ENCODE assay signal across 9 mouse cellular contexts in genomic region chr8:4588165-4589000, GRCm38 (mm10). TPM values are rescaled to one million over a fixed set of nuclear protein-coding genes. Genes with fewer than 3 reads are reported as not detected.
DNase-seq lines count a peak whose midpoint lies in the region; ATAC-seq and TF ChIP-seq lines count a peak whose summit lies in the region.
"Had no signal": no experiment of that assay in that cellular context is flagged by ENCODE, and none has a peak within 500 bp of the region (broad histone marks: within the 10 kb centered on the region; RNA-seq: fewer than 3 reads in every experiment).

No protein-coding gene starts in this region.

- H3K27me3 ChIP-seq in forebrain, embryonic 13.5 days: no peaks in the 10 kb centered on the region
- no peaks in the 10 kb centered on the region for H3K27me3 ChIP-seq in hindbrain, postnatal 0 days (ENCODE audit: insufficient read depth, low read length)
- H3K27me3 ChIP-seq in midbrain, embryonic 14.5 days (ENCODE audit: control insufficient read depth, insufficient read depth, low read length): no peaks in the 10 kb centered on the region
- no peaks in the 10 kb centered on the region for H3K27me3 ChIP-seq in testis, adult 2 months (ENCODE audit: control insufficient read depth, insufficient read depth, low read length)

- no peaks in the 10 kb centered on the region for H3K9me3 ChIP-seq in forebrain, embryonic 13.5 days (replicated peaks)
- H3K9me3 ChIP-seq in hindbrain, postnatal 0 days (ENCODE audit: low read length): no peaks in the 10 kb centered on the region
- H3K9me3 ChIP-seq in midbrain, embryonic 14.5 days (ENCODE audit: control insufficient read depth, low read length): no peaks in the 10 kb centered on the region
- H3K9me3 ChIP-seq: megakaryocyte, embryonic 14.5 days had no signal

- H3K9ac ChIP-seq in forebrain, embryonic 13.5 days: no peak overlapping the region
- H3K9ac ChIP-seq in hindbrain, postnatal 0 days (replicated peaks; ENCODE audit: low read length): no peak overlapping the region
- H3K9ac ChIP-seq in midbrain, embryonic 14.5 days (replicated peaks; ENCODE audit: low read length): 0 out of 2 replicates have a peak overlapping the region, but pooled peaks have one; percentile 2

- intact Hi-C loops in left cerebral cortex, adult 2 months (cut with DNase I): loop anchor here (2.0 kb wide), 2 partner anchors 176 to 448 kb away; no protein-coding TSS in a partner anchor

- TF ChIP-seq CTCF in lung, adult 2 months (IDR thresholded peaks at IDR 0.05; ENCODE audit: insufficient read depth, low read length): peak; percentile 39
- TF ChIP-seq CTCF in hindbrain, postnatal 0 days (IDR thresholded peaks at IDR 0.05; ENCODE audit: low read depth): peak; percentile 83
- TF ChIP-seq CTCF in left cerebral cortex, adult 2 months (IDR thresholded peaks at IDR 0.05): peak; percentile 86
- 0 out of 2 replicates have a peak, but pooled peaks have one; percentile 3 for TF ChIP-seq CTCF in testis, adult 2 months (IDR thresholded peaks at IDR 0.05; ENCODE audit: control insufficient read depth, insufficient read depth, insufficient replicate concordance, low read depth, low read length)

- no peak overlapping the region; the same call in 1 of the 2 replicates for H3K27ac ChIP-seq in forebrain, embryonic 13.5 days
- H3K27ac ChIP-seq in hindbrain, postnatal 0 days: no peak overlapping the region
- H3K27ac ChIP-seq in left cerebral cortex, adult 2 months: no peak overlapping the region
- H3K27ac ChIP-seq in midbrain, embryonic 14.5 days (replicated peaks; ENCODE audit: low read depth, low read length): no peak overlapping the region
- H3K27ac ChIP-seq in testis, adult 2 months (ENCODE audit: control insufficient read depth, insufficient read depth, low read depth, low read length): no peak overlapping the region

- no peak overlapping the region for H3K4me2 ChIP-seq in forebrain, embryonic 13.5 days
- H3K4me2 ChIP-seq in hindbrain, postnatal 0 days (ENCODE audit: low read depth, low read length): no peak overlapping the region
- H3K4me2 ChIP-seq in midbrain, embryonic 14.5 days (ENCODE audit: low read length): no peak overlapping the region

- no peak overlapping the region for H3K4me3 ChIP-seq in lung, adult 2 months (replicated peaks; ENCODE audit: extremely low read depth, low read depth, low read length)
- H3K4me3 ChIP-seq in forebrain, embryonic 13.5 days: no peak overlapping the region
- H3K4me3 ChIP-seq in hindbrain, postnatal 0 days (ENCODE audit: low read length): no peak overlapping the region
- no peak overlapping the region for H3K4me3 ChIP-seq in left cerebral cortex, adult 2 months
- no peak overlapping the region for H3K4me3 ChIP-seq in midbrain, embryonic 14.5 days (replicated peaks; ENCODE audit: low read depth, low read length)
- no peak overlapping the region for H3K4me3 ChIP-seq in testis, adult 2 months (ENCODE audit: control insufficient read depth, low read depth, low read length)
- H3K4me3 ChIP-seq: megakaryocyte, embryonic 14.5 days had no signal

- ATAC-seq in forebrain, embryonic 13.5 days: peak; percentile 85
- ATAC-seq in hindbrain, postnatal 0 days: peak; percentile 83
- peak; percentile 76 for ATAC-seq in midbrain, embryonic 14.5 days (ENCODE audit: low FRiP score, low TSS enrichment)

- WGBS in lung, adult 2 months: 35% methylated on average over 9 of the region's 9 CpGs
- 35% methylated on average over 9 of the region's 9 CpGs for WGBS in forebrain, embryonic 13.5 days
- WGBS in hindbrain, postnatal 0 days: 38% methylated on average over 9 of the region's 9 CpGs
- WGBS in midbrain, embryonic 14.5 days: 39% methylated on average over 9 of the region's 9 CpGs

- no peak for TF ChIP-seq POLR2A in lung, adult 2 months (IDR thresholded peaks at IDR 0.05; ENCODE audit: borderline replicate concordance, extremely low read depth, low read depth, low read length)
- TF ChIP-seq POLR2A in testis, adult 2 months (IDR thresholded peaks at IDR 0.05; ENCODE audit: control insufficient read depth, low read depth, low read length): no peak

- DNase-seq in lung, adult 2 months: peak; percentile 15
- no peak for DNase-seq in lung, adult 18-20 months
- DNase-seq in c-Kit-positive CD71-positive TER-119-negative erythroid progenitor cells, embryonic 14.5 days (ENCODE audit: low read depth): peak; percentile 21
- peak; percentile 95 for DNase-seq in hindbrain, postnatal 0 days (ENCODE audit: low spot score)
- DNase-seq in left cerebral cortex, adult 2 months (ENCODE audit: extremely low spot score in 1 of 2, low spot score in 2 of 2): peak; percentile 12 to 13
- peak; percentile 95 for DNase-seq in midbrain, embryonic 14.5 days

- H3K36me3 ChIP-seq in forebrain, embryonic 13.5 days (ENCODE audit: poor library complexity, severe bottlenecking): no peaks in the 10 kb centered on the region
- no peaks in the 10 kb centered on the region for H3K36me3 ChIP-seq in hindbrain, postnatal 0 days (ENCODE audit: insufficient read depth, low read length)
- H3K36me3 ChIP-seq in midbrain, embryonic 14.5 days (ENCODE audit: control insufficient read depth, insufficient read depth, low read length): no peaks in the 10 kb centered on the region
- no peaks in the 10 kb centered on the region for H3K36me3 ChIP-seq in testis, adult 2 months (ENCODE audit: control insufficient read depth, insufficient read depth, low read length)

- H3K4me1 ChIP-seq in lung, adult 2 months (ENCODE audit: control insufficient read depth, insufficient read depth, low read length): no peaks in the 10 kb centered on the region
- H3K4me1 ChIP-seq in forebrain, embryonic 13.5 days: no peaks in the 10 kb centered on the region
- no peaks in the 10 kb centered on the region for H3K4me1 ChIP-seq in hindbrain, postnatal 0 days (ENCODE audit: insufficient read depth, low read length)
- no peaks in the 10 kb centered on the region for H3K4me1 ChIP-seq in midbrain, embryonic 14.5 days (ENCODE audit: control insufficient read depth, insufficient read depth, low read length)
- no peaks in the 10 kb centered on the region for H3K4me1 ChIP-seq in testis, adult 2 months (ENCODE audit: control insufficient read depth, insufficient read depth, low read length)

RNA-seq across cellular contexts. Expression of gene Zfp958, which starts 24.6 kb away (rescaled TPM):
- polyA plus RNA-seq in lung, adult 2 months (2012; rRNA removed): 0.51 and 1.1 TPM in 2 replicates
- 16.1 and 16.8 TPM in 2 replicates for polyA plus RNA-seq in forebrain, embryonic 13.5 days (2015; fragmentation: Nextera tagmentation; extraction: Ambion mirVana)
- total RNA-seq in hindbrain, postnatal 0 days (2014; rRNA removed): 3.8 and 6.2 TPM in 2 replicates
- 10.6 and 11.6 TPM in 2 replicates for polyA plus RNA-seq in hindbrain, postnatal 0 days (2015; fragmentation: Nextera tagmentation; extraction: Ambion mirVana)
- total RNA-seq in left cerebral cortex, adult 2 months (2021): 10 to 100 TPM; 12.5 to 15.2 TPM
- polyA plus RNA-seq in midbrain, embryonic 14.5 days (2014; fragmentation: Nextera tagmentation; extraction: Ambion mirVana): 19.8 and 22.9 TPM in 2 replicates
- polyA plus RNA-seq in testis, adult 2 months (2012; rRNA removed): 0.68 and 0.83 TPM in 2 replicates

Comparison
In these comparisons a context has a peak if more than half of its experiments do, and no peak if none do; other contexts are left out.
1. DNase-seq: peak in lung, adult 2 months (single experiment), c-Kit-positive CD71-positive TER-119-negative erythroid progenitor cells, embryonic 14.5 days (single experiment), hindbrain, postnatal 0 days (single experiment), left cerebral cortex, adult 2 months (2 of 2) and midbrain, embryonic 14.5 days (single experiment); none in lung, adult 18-20 months (0 of 2).
2. CTCF ChIP-seq: peak in every context shown above with its lines; median percentile 86 in left cerebral cortex, adult 2 months; 83 in hindbrain, postnatal 0 days; 39 in lung, adult 2 months; 3 in testis, adult 2 months.
3. Peak in every context shown above with its lines, with median percentiles within 50 percentile points of each other: ATAC-seq.